In the genomic region with DNA sequence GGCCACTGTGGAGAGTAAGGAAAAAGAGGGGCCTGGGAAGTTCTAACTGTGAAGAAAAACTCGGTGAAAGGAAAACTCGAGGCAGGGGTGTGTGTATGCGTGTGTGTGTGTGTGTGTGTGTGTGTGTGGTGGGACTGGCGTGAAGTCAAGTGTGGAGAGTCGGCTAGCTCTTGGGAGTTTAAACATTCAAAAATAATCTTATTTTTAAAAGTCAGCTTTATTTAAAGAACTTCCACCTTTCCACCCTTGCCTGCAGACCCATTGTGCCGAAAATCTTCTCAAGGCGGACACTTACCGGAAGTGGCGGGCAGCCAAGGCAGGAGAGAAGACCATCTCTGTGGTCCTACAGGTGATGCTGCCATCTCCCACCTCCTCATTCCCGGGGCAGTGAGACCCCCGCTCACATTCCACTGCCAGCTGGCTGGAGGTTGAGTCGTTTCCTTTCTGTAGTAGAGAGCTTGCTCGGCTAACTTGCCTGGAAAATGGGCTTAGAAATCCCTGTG, we compare ENCODE assay signal across 8 mouse cellular contexts. TPM values are rescaled to one million over a fixed set of nuclear protein-coding genes. Genes with fewer than 3 reads are reported as not detected.
A peak's percentile ranks its signal among the peaks of the same experiment; 100 is the strongest.
DNase-seq lines count a peak whose midpoint lies in the region; ATAC-seq and TF ChIP-seq lines count a peak whose summit lies in the region.

No protein-coding gene starts in this region.

- H3K4me3 ChIP-seq in spleen, adult 2 months (ENCODE audit: extremely low read depth, insufficient read depth, insufficient read length): peak overlapping the region; percentile 94
- H3K4me3 ChIP-seq in liver, embryonic 11.5 days (ENCODE audit: low read depth, low read length): peak overlapping the region; percentile 65

- H3K4me1 ChIP-seq in spleen, adult 2 months (ENCODE audit: control insufficient read depth, insufficient read depth, insufficient read length): peaks cover 8% of the 10 kb centered on the region; the same call in 1 of the 2 replicates
- peaks cover 10% of the 10 kb centered on the region for H3K4me1 ChIP-seq in liver, embryonic 11.5 days (replicated peaks; ENCODE audit: control insufficient read depth, insufficient read depth, low read length)

- no peaks in the 10 kb centered on the region for H3K9me3 ChIP-seq in liver, embryonic 11.5 days (ENCODE audit: control insufficient read depth, low read length)

- peak; percentile 60 for DNase-seq in cerebellum, adult 9-10 months
- no peak for DNase-seq in cerebellum, adult 11 months
- no peak for DNase-seq in spleen, adult 2 months (ENCODE audit: low read depth in 1 of 2, low spot score in 2 of 2)
- no peak for DNase-seq in spleen, adult 12 weeks (ENCODE audit: low spot score)
- no peak for DNase-seq in liver, embryonic 11.5 days (ENCODE audit: low spot score)
- no peak for DNase-seq in left cerebral cortex, postnatal 14 days (ENCODE audit: low spot score in 2 of 2)
- DNase-seq in thymus, postnatal 10 days (ENCODE audit: low spot score in 2 of 2): no peak
- no peak for DNase-seq in embryo, embryonic 9.5 days (ENCODE audit: extremely low spot score)

- no peaks in the 10 kb centered on the region for H3K27me3 ChIP-seq in spleen, adult 2 months (ENCODE audit: control insufficient read depth, insufficient read depth, low read length)
- H3K27me3 ChIP-seq in liver, embryonic 11.5 days (replicated peaks; ENCODE audit: control insufficient read depth, insufficient read depth, low read length): no peaks in the 10 kb centered on the region

- peak; percentile 8 for ATAC-seq in liver, embryonic 11.5 days (replicated peaks; ENCODE audit: low FRiP score)

- 31% methylated on average over 13 of the region's 13 CpGs for WGBS in spleen, adult 2 months
- 31% methylated on average over 13 of the region's 13 CpGs for WGBS in liver, embryonic 11.5 days

- no peak for TF ChIP-seq CTCF in spleen, adult 2 months (IDR thresholded peaks at IDR 0.05; ENCODE audit: extremely low read depth, insufficient read depth, insufficient read length, insufficient replicate concordance)

- peaks cover 6% of the 10 kb centered on the region for H3K36me3 ChIP-seq in spleen, adult 2 months (ENCODE audit: control insufficient read depth, insufficient read depth, low read length)
- peaks cover 12% of the 10 kb centered on the region; the same call in 1 of the 2 replicates for H3K36me3 ChIP-seq in liver, embryonic 11.5 days (ENCODE audit: control insufficient read depth, insufficient read depth, low read length)

- peak overlapping the region; percentile 65; the same call in 1 of the 2 replicates for H3K27ac ChIP-seq in spleen, adult 2 months (ENCODE audit: insufficient read depth, low read length)
- H3K27ac ChIP-seq in liver, embryonic 11.5 days (ENCODE audit: low read depth, low read length): no peak overlapping the region

- peak overlapping the region; percentile 67 for H3K9ac ChIP-seq in liver, embryonic 11.5 days (ENCODE audit: low read depth, low read length)

- intact Hi-C loops in left cerebral cortex, postnatal 14 days (cut with DNase I): loop anchor here (1.0 kb wide), 1 partner anchor 17 kb away; a partner anchor contains a TSS

- H3K4me2 ChIP-seq in liver, embryonic 11.5 days: peak overlapping the region; percentile 79

- TF ChIP-seq POLR2A in spleen, adult 2 months (IDR thresholded peaks at IDR 0.05; ENCODE audit: low read depth, low read length): no peak

RNA-seq across cellular contexts. Expression of a gene that starts 1.5 kb away (rescaled TPM):
- polyA plus RNA-seq in spleen, adult 2 months (2012; rRNA removed): 52.3 and 56.2 TPM in 2 replicates
- 91.0 and 102 TPM in 2 replicates for polyA plus RNA-seq in liver, embryonic 11.5 days (2014; fragmentation: Nextera tagmentation; extraction: Ambion mirVana)
- 10 to 100 TPM; 34.7 to 37.8 TPM for total RNA-seq in left cerebral cortex, postnatal 14 days (2021)

RNA-seq across cellular contexts. Expression of a gene that starts 1.7 kb away (rescaled TPM):
- 0.23 and 0.36 TPM in 2 replicates for polyA plus RNA-seq in spleen, adult 2 months (2012; rRNA removed)
- not detected in 2 replicates for polyA plus RNA-seq in liver, embryonic 11.5 days (2014; fragmentation: Nextera tagmentation; extraction: Ambion mirVana)
- total RNA-seq in left cerebral cortex, postnatal 14 days (2021): not detected

RNA-seq across cellular contexts. Expression of a gene that starts 17.1 kb away (rescaled TPM):
- 11.2 and 13.1 TPM in 2 replicates for polyA plus RNA-seq in spleen, adult 2 months (2012; rRNA removed)
- 3.5 and 4.1 TPM in 2 replicates for polyA plus RNA-seq in liver, embryonic 11.5 days (2014; fragmentation: Nextera tagmentation; extraction: Ambion mirVana)
- total RNA-seq in left cerebral cortex, postnatal 14 days (2021): 10 to 100 TPM; 97.0 to 97.6 TPM

RNA-seq across cellular contexts. Expression of a gene that starts 35.3 kb away (rescaled TPM):
- not detected in 2 replicates for polyA plus RNA-seq in spleen, adult 2 months (2012; rRNA removed)
- 0.34 TPM in 1 of 2 replicates, not detected in the other for polyA plus RNA-seq in liver, embryonic 11.5 days (2014; fragmentation: Nextera tagmentation; extraction: Ambion mirVana)
- not detected for total RNA-seq in left cerebral cortex, postnatal 14 days (2021)

RNA-seq across cellular contexts. Expression of a gene that starts 39.8 kb away (rescaled TPM):
- 23.2 and 27.3 TPM in 2 replicates for polyA plus RNA-seq in spleen, adult 2 months (2012; rRNA removed)
- 20.7 and 21.9 TPM in 2 replicates for polyA plus RNA-seq in liver, embryonic 11.5 days (2014; fragmentation: Nextera tagmentation; extraction: Ambion mirVana)
- total RNA-seq in left cerebral cortex, postnatal 14 days (2021): 10 to 100 TPM in 1 of 2 experiments, 1 to 10 TPM in 1; 9.3 to 11.3 TPM
